Mouse (Mus musculus) brain, embryonic 14.5 days (tissue): ENCODE measurements around the gene Ndufs2.

ENCODE experiments used
- CTCF ChIP-seq: fragments of 200-500 bp; IDR thresholded peaks from 2 replicates; pipeline ENCODE4 v1.5.1; 2012; ENCODE audit warnings: inconsistent platforms, mild to moderate bottlenecking, moderate library complexity, borderline replicate concordance; ENCODE audit not compliant: insufficient read depth, insufficient read length; ENCODE audit errors: extremely low read depth
- POLR2A ChIP-seq: fragments of 200-500 bp; IDR thresholded peaks from 2 replicates; pipeline ENCODE4 v1.6.1; 2012; ENCODE audit warnings: mild to moderate bottlenecking, inconsistent platforms, borderline replicate concordance; ENCODE audit not compliant: poor library complexity, insufficient read depth, insufficient read length, severe bottlenecking; ENCODE audit errors: extremely low read depth

DNA sequence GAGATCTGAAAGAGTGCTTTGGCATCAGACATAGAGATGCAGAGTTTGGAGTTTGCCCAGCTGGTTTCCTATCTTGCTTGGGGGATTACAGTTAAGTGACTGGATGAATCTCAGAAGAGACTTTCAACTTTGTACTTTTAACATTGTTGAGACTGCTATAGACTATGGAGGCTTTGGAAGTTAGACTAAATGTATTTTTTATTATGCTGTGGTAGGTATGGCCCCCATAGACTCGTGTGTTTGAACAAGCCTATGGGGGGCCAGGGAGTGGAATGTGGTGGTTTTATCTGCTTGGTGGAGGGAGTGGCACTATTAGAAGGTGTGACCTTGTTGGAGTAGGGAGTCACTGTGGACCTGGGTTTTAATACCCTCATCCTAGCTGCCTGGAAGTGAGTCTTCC is 51.7 kb downstream of the Ndufs2 start:
- no peak for TF ChIP-seq CTCF
- TF ChIP-seq POLR2A: no peak
